Mouse (Mus musculus): Measurements from ENCODE around the gene Steap2.

DNA sequence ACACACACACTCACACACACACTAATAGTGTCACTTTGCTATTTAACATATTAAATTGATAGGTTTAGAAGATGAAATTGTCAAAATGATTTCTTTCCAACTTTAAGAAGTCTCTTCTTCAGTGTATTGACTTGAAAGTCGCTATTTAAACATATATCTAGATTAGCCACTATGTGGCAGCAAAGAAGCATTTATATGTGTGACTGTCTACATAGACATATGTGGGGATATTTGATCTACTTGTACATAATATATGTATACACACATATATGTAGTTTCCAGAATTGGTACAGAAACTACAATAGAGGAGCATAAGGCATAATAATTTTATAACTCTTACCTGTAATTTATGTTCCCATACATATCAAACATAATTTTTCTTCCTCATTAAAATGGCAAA is 48.2 kb downstream of the Steap2 start:
- TF ChIP-seq POLR2A (IDR thresholded peaks at IDR 0.05; ENCODE audit: borderline replicate concordance, insufficient read depth, low read length), result no peak
- TF ChIP-seq CTCF (IDR thresholded peaks at IDR 0.05; ENCODE audit: borderline replicate concordance, insufficient read depth, low read depth, low read length), result no peak

Measured in cerebellum, adult 2 months (tissue).